Mouse (Mus musculus) limb, embryonic 15.5 days (tissue): ENCODE measurements around the gene Ecm2. TPM values are rescaled to one million over a fixed set of nuclear protein-coding genes. Genes with fewer than 3 reads are reported as not detected.

Experiments
- ATAC-seq: fragments of 200-750 bp; cut with Nextera tagmentation; 2 replicates; pipeline ENCODE4 v1.8.0; 2017; ENCODE audit warnings: low read depth, moderate TSS enrichment; ENCODE audit not compliant: insufficient number of reproducible peaks, low FRiP score, low TSS enrichment
- H3K27ac ChIP-seq: fragments of 300-500 bp; sonication (generic); 2 replicates; pipeline ENCODE4 v1.5.1; 2015; ENCODE audit warnings: moderate library complexity, mild to moderate bottlenecking, inconsistent platforms
- H3K27me3 ChIP-seq: fragments of 300-500 bp; sonication (generic); 2 replicates; pipeline ENCODE4 v1.6.1; 2015; ENCODE audit warnings: inconsistent platforms
- H3K36me3 ChIP-seq: fragments of 300-500 bp; sonication (generic); 2 replicates; pipeline ENCODE4 v1.6.1; 2015; ENCODE audit warnings: inconsistent platforms
- H3K4me1 ChIP-seq: fragments of 300-500 bp; sonication (generic); 2 replicates; pipeline ENCODE4 v1.6.1; 2015; ENCODE audit warnings: inconsistent platforms
- H3K4me2 ChIP-seq: fragments of 300-500 bp; sonication (generic); 2 replicates; pipeline ENCODE4 v1.6.1; 2015; ENCODE audit warnings: mild to moderate bottlenecking, inconsistent platforms
- H3K4me3 ChIP-seq: fragments of 300-500 bp; sonication (generic); 2 replicates; pipeline ENCODE4 v1.5.1; 2015; ENCODE audit warnings: mild to moderate bottlenecking, inconsistent platforms
- H3K9ac ChIP-seq: fragments of 300-500 bp; sonication (generic); 2 replicates; pipeline ENCODE4 v1.6.1; 2015; ENCODE audit warnings: inconsistent platforms
- H3K9me3 ChIP-seq: fragments of 300-500 bp; sonication (generic); 2 replicates; pipeline ENCODE4 v1.6.1; 2016; ENCODE audit warnings: inconsistent platforms
- WGBS: fragments of 180-500 bp; shearing (Covaris S2); methylation state at CpG from one replicate; pipeline ENCODE4 v1.1.7; 2015; 5-methylcytosine and 5-hydroxymethylcytosine counted together
- polyA plus RNA-seq: library from polyadenylated mRNA; unstranded; fragments of >200 nt; fragmentation: Nextera tagmentation; extraction: Ambion mirVana; gene quantifications from 2 replicates; pipeline ENCODE4 v1.2.1, GENCODE M21; 2015

Gene Ecm2
- polyA plus RNA-seq, 1 experiment from 2014 or later = 4.0 TPM

DNA sequence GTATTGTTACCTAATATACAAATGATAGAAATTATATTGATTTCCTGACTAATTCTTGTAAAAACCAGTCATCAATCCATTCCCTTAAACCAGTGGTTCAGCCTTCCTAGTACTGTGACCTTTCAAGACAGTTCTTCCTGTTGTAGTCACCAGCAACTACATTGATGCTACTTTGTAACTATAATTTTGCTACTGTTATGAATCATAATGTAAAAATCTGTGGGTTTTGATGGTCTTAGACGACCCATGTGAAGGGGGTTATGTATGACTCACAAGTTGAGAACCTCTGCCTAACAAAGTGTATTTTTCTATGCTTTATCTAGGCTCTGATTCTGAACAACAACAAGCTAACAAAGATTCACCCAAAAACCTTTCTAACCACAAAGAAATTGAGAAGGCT lies 52.3 kb downstream of the Ecm2 start:
- Histone ChIP-seq H3K27me3 (no peaks in the 10 kb centered on the region), H3K9me3 (no peaks in the 10 kb centered on the region), H3K4me3 (no peak overlapping the region), H3K27ac (no peak overlapping the region), H3K4me2 (no peak overlapping the region), H3K9ac (no peak overlapping the region), H3K4me1 (no peaks in the 10 kb centered on the region), H3K36me3 (no peaks in the 10 kb centered on the region)
- WGBS = 71% methylated on average over 1 of the region's 1 CpGs
- ATAC-seq = no peak

DNA sequence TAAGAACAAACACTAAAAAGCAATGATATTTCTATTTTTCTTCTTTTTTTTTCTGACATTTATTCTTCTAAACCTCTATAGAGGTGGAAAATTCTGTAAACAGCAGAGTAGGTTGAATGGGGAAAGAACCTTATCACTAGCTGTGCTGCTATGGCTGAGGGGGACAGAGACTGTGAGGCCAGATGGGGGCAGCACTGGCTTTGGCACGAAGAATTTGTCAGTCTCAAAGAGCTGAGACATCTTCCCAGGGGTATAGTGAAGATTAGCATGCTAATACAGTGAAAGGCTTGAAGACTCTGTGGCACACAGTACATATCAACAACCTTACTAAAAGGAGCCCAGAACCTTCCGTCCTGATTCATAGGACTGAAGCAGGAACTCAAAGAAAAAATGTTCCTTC lies 54.6 kb downstream of the Ecm2 start:
- WGBS = 53% methylated on average over 2 of the region's 2 CpGs
- H3K4me3 ChIP-seq = no peak overlapping the region
- no peak for ATAC-seq
- no peaks in the 10 kb centered on the region for H3K27me3 ChIP-seq
- no peaks in the 10 kb centered on the region for H3K9me3 ChIP-seq
- H3K4me2 ChIP-seq = no peak overlapping the region
- H3K4me1 ChIP-seq = no peaks in the 10 kb centered on the region
- H3K27ac ChIP-seq = no peak overlapping the region
- H3K9ac ChIP-seq = no peak overlapping the region
- H3K36me3 ChIP-seq = no peaks in the 10 kb centered on the region

DNA sequence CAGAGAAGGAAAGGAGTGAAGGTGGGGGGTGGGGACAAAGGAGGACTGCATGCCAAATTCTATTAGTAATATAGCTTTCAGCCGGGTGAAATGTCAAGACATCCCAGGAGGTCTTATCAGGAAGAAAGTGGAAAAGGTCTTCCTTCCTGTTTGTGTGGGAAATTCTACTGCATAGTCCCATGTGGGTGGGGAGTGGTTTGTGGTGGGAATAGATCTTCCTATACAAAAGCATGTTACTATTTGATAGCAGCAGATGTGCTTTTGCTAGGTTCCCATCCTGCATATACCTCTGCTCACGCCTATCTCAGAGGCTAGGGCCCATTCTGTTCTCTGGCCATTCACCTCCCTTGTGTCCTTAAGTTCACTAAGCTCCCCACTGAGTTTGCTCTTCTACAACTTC lies 56.3 kb downstream of the Ecm2 start:
- no peaks in the 10 kb centered on the region for H3K27me3 ChIP-seq
- no peak overlapping the region for H3K27ac ChIP-seq
- no peak overlapping the region for H3K4me3 ChIP-seq
- H3K36me3 ChIP-seq = no peaks in the 10 kb centered on the region
- no peak overlapping the region for H3K4me2 ChIP-seq
- H3K4me1 ChIP-seq = no peaks in the 10 kb centered on the region
- H3K9me3 ChIP-seq = no peaks in the 10 kb centered on the region
- 63% methylated on average over 2 of the region's 2 CpGs for WGBS
- no peak for ATAC-seq
- no peak overlapping the region for H3K9ac ChIP-seq

DNA sequence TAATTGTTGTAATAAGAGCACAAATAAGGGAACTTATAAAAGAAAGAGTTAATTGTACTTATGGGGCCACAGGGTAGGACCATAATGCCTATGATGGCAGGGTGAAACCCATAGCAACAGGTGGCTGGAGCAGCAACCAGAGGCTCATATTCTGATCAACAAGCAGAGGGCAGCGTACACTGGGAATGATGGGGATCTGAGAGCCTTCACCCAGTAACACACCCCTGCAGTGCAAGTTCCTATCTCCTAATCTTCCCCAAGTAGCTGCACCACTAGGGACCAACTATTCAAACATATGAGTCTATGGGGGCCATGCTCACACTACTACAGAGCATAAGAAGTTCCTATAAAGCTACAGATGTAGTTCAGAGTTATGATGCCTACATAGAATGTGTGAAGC lies 59.7 kb downstream of the Ecm2 start:
- no peak for ATAC-seq
- no peak overlapping the region for H3K9ac ChIP-seq
- H3K4me2 ChIP-seq = no peak overlapping the region
- H3K4me1 ChIP-seq = no peaks in the 10 kb centered on the region
- 92% methylated on average over 1 of the region's 1 CpGs for WGBS
- H3K36me3 ChIP-seq = no peaks in the 10 kb centered on the region
- H3K4me3 ChIP-seq = no peak overlapping the region
- H3K9me3 ChIP-seq = no peaks in the 10 kb centered on the region
- H3K27ac ChIP-seq = no peak overlapping the region
- H3K27me3 ChIP-seq = no peaks in the 10 kb centered on the region

DNA sequence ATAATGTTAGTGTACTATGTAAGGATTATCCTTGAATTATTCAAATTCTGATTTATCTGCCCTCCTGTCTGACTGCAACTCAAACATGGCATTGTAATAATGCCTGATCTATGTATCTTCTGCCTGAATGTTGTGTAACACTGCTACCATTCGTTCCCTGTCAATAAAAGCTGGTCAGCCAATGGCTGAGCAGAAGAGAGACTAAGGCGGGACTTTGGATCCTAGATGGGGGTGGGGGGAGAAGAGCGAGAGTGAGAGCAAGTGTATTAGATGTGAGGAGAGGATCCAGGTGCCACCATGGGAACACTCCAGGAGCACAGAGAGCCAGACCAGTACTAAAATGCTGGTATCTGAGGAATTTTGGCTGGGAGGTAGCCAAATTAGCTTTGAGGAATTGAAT lies 65.8 kb downstream of the Ecm2 start:
- Histone ChIP-seq H3K27me3 (no peaks in the 10 kb centered on the region), H3K9ac (no peak overlapping the region), H3K27ac (peak overlapping the region; percentile 30; the same call in 1 of the 2 replicates), H3K9me3 (no peaks in the 10 kb centered on the region), H3K4me2 (no peak overlapping the region), H3K4me3 (no peak overlapping the region), H3K4me1 (no peaks in the 10 kb centered on the region), H3K36me3 (no peaks in the 10 kb centered on the region)
- 62% methylated on average over 3 of the region's 3 CpGs for WGBS
- ATAC-seq = no peak

DNA sequence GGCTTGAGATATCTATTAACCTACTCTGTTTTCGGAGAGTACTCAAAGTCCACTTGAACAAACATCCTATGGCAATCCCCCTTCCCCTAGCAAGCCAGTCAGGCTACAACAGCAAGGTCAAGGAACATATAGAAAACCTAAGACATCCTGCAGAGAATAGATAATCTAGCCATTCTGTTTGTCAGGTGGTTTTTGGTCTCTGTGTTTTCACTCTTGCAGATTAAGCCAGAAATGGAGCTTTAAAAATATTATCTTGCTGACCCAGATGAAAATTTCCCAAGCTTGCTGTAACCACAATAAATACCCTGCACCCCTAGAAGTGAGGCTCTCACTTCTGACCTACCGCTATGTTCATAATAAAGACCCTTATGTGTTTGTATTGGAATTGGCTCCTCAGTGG lies 66.8 kb downstream of the Ecm2 start:
- Histone ChIP-seq H3K4me1 (no peaks in the 10 kb centered on the region), H3K9me3 (no peaks in the 10 kb centered on the region), H3K9ac (no peak overlapping the region), H3K36me3 (no peaks in the 10 kb centered on the region), H3K27ac (no peak overlapping the region), H3K27me3 (no peaks in the 10 kb centered on the region), H3K4me3 (no peak overlapping the region), H3K4me2 (no peak overlapping the region)
- ATAC-seq = no peak
- WGBS = 72% methylated on average over 2 of the region's 2 CpGs

DNA sequence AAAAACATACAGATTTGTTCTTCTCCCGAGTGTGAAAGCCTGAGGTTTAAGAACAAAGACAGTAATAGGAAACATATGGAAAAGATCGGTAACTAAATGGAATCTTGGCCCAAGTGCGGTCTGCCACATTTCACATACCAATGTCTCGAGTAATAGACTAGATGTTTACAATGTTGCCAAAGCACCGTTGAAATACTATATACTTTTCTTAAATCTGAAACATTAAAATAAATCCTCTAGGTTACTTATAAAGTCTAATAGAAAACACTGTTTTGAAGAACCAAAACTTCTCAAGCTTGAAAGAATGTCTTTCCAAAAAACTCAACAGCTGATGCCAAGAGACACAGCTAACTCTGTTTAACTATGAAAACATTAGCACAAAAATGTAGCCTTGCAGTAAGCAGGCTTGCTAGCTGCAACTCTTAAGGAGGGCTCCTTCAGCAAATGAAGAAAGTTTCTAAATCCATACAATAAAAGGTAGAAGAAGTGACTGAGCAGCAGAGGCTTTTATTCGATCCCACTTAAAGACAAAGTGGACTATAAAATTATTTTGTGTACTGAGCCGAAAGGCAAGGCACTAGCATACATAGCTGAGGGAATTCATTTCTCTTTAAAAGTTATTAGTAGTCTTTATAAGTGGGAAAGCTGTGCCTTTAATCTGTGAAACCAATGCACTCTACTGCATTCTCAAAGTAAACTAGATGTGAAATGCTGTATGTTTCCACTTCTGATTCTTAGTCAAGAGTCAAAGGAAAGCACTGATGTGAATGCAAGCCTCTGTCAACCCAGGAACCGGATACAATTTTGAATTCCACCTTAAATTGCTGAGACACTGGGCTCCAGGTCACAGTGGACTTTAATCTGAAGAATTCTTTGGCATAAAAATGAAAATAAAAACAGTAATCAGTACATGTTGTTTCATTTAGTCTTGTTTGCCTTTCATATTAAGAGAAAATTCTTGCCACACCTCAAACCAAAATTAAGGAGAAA lies 77.2 kb downstream of the Ecm2 start, which contains the start of gene Omd:
Gene Omd, plus strand, starts transcription at position 922 of the 990 bp plus-strand sequence.
- peak; percentile 78 for ATAC-seq
- peak within 1 kb of the TSS; percentile 25; the same call in 1 of the 2 replicates for H3K4me2 ChIP-seq
- H3K27me3 ChIP-seq = no peaks in the 10 kb centered on the region
- no peaks in the 10 kb centered on the region for H3K36me3 ChIP-seq
- peak within 1 kb of the TSS; percentile 93 for H3K27ac ChIP-seq
- WGBS = 20% methylated on average over 8 of the region's 8 CpGs
- peaks cover 8% of the 10 kb centered on the region; the same call in 1 of the 2 replicates for H3K4me1 ChIP-seq
- no peak within 1 kb of the TSS for H3K4me3 ChIP-seq
- no peak within 1 kb of the TSS for H3K9ac ChIP-seq
- H3K9me3 ChIP-seq = no peaks in the 10 kb centered on the region

Other genes starting within 250 kb of the Ecm2 start
- gene Fgd3, start 184.5 kb upstream of the Ecm2 start, polyA plus RNA-seq = 0.37 and 0.40 TPM in 2 replicates
- 41.1 and 42.0 TPM in 2 replicates for gene Bicd2, start 163.2 kb upstream of the Ecm2 start, polyA plus RNA-seq
- gene Ippk, start 83.6 kb upstream of the Ecm2 start, polyA plus RNA-seq = 14.2 and 14.7 TPM in 2 replicates
- gene Tes3-ps, start 11.5 kb upstream of the Ecm2 start, polyA plus RNA-seq = 0.72 and 0.88 TPM in 2 replicates
- gene Aspn, start 39.6 kb downstream of the Ecm2 start, polyA plus RNA-seq = 159 and 242 TPM in 2 replicates
- gene Omd, start 77.7 kb downstream of the Ecm2 start, polyA plus RNA-seq = 16.9 and 27.1 TPM in 2 replicates
- gene Ogn, start 103.2 kb downstream of the Ecm2 start, polyA plus RNA-seq = 324 and 326 TPM in 2 replicates
- gene Cenpp, start 148.0 kb downstream of the Ecm2 start, polyA plus RNA-seq = 19.5 and 21.5 TPM in 2 replicates
- gene Nol8, start 148.3 kb downstream of the Ecm2 start, polyA plus RNA-seq = 13.6 and 14.6 TPM in 2 replicates
- 65.3 and 68.2 TPM in 2 replicates for gene Iars, start 177.3 kb downstream of the Ecm2 start, polyA plus RNA-seq